Mouse (Mus musculus): ENCODE results near the gene Hkdc1. TPM values are rescaled to one million over a fixed set of nuclear protein-coding genes. Genes with fewer than 3 reads are reported as not detected.

The Hkdc1 gene
- polyA plus RNA-seq, 1 experiment from 2014 or later: 0.48 TPM

DNA sequence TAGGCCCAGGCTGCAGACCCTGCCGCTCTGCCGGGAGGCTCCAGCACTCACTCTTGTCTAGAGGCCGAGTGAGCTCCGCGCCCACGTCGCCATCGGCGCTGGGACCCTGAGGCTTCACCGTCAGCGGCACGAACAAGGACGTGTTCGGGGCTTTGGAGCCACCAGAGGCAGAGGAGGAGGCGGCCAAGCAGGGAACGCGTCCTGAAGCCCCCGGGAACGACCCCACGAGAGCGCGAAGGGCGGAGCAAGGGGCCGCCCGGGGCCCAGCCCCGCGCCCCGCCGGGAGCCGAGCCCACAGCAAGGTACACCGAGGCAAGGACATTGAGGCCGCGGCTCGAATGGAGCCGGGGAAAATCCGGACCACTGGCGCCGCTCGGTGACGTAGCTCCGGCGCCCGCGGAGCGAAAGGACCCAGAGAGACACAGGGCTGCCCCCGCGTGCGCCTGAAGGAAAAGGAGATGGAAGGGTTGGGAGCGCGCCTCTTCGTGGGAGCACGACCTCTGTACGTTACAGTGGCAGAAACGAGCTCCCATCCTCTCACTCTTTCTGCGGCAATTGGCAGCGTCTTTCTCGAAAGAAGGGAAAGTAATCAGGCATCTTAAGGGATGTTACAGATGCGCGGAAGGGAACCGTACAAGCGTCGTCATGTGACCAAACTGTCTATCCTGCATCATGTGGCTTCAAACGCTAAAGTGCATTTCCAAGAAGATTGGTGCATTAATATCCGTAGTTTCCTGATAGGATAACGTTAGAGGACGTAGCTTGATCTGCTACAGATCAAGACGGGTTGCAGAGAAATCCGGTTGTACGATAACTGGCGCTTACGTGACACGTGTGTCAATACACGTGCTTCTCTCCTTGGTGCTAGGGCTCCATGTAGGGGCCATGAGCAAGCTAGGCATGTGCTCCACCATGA, 27.3 kb upstream of the Hkdc1 start, which contains the start of the genes 4930507D05Rik and Supv3l1:
TSS of gene 4930507D05Rik (plus strand) at position 126 of the 916 bp plus-strand sequence.
TSS of gene Supv3l1 (minus strand) at position 375 of the 916 bp plus-strand sequence.
- Histone ChIP-seq H3K27me3 (ENCODE audit: insufficient read depth, low read length) (no peaks in the 10 kb centered on the region), H3K36me3 (replicated peaks; ENCODE audit: insufficient read depth, low read length) (peaks cover 29% of the 10 kb centered on the region), H3K4me1 (ENCODE audit: insufficient read depth) (peaks cover 14% of the 10 kb centered on the region), H3K9me3 (ENCODE audit: low read length) (no peaks in the 10 kb centered on the region), H3K27ac (ENCODE audit: low read depth) (peak within 1 kb of the TSS; percentile 85), H3K4me2 (ENCODE audit: low read depth, low read length) (peak within 1 kb of the TSS; percentile 81), H3K9ac (replicated peaks) (peak within 1 kb of the TSS; percentile 98), H3K4me3 (ENCODE audit: low read depth, low read length) (peak within 1 kb of the TSS; percentile 96)
- DNase-seq: peak; percentile 92
- ATAC-seq: peak; percentile 90
- WGBS (ENCODE audit: insufficient replicate concordance): under 1% methylated on average over 72 of the region's 73 CpGs
- TF ChIP-seq CTCF (IDR thresholded peaks at IDR 0.05; ENCODE audit: low read depth) (no peak), EP300 (IDR thresholded peaks at IDR 0.05; ENCODE audit: low read depth) (peak; percentile 78)

DNA sequence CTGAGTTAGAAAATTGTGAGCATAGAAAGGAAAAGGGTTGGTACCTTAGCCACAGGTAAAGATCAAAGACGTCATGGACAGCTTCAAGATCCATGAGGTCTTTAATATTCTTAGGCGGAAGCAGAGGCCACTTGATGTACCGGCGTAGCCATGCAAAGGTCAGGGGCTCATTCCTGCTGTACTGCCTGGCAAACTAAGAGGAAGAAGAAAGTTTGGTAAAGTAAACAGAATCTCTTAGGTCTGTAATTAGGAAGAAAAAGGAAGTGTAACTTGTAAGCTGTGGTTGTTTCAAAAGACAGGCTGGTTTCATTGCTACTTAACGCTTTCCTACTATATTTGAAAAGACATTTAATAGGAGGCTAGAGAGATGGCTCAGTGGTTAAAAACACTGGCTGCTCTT, 8.1 kb upstream of the Hkdc1 start:
- no peak overlapping the region for H3K4me3 ChIP-seq (ENCODE audit: low read depth, low read length)
- H3K9ac ChIP-seq (replicated peaks): no peak overlapping the region
- H3K27me3 ChIP-seq (ENCODE audit: insufficient read depth, low read length): no peaks in the 10 kb centered on the region
- 79% methylated on average over 5 of the region's 5 CpGs for WGBS (ENCODE audit: insufficient replicate concordance)
- no peaks in the 10 kb centered on the region for H3K4me1 ChIP-seq (ENCODE audit: insufficient read depth)
- peaks cover 62% of the 10 kb centered on the region for H3K36me3 ChIP-seq (replicated peaks; ENCODE audit: insufficient read depth, low read length)
- no peak for ATAC-seq
- H3K4me2 ChIP-seq (ENCODE audit: low read depth, low read length): no peak overlapping the region
- no peak for TF ChIP-seq CTCF (IDR thresholded peaks at IDR 0.05; ENCODE audit: low read depth)
- no peak for TF ChIP-seq EP300 (IDR thresholded peaks at IDR 0.05; ENCODE audit: low read depth)
- DNase-seq: no peak
- no peak overlapping the region for H3K27ac ChIP-seq (ENCODE audit: low read depth)
- H3K9me3 ChIP-seq (ENCODE audit: low read length): no peaks in the 10 kb centered on the region

DNA sequence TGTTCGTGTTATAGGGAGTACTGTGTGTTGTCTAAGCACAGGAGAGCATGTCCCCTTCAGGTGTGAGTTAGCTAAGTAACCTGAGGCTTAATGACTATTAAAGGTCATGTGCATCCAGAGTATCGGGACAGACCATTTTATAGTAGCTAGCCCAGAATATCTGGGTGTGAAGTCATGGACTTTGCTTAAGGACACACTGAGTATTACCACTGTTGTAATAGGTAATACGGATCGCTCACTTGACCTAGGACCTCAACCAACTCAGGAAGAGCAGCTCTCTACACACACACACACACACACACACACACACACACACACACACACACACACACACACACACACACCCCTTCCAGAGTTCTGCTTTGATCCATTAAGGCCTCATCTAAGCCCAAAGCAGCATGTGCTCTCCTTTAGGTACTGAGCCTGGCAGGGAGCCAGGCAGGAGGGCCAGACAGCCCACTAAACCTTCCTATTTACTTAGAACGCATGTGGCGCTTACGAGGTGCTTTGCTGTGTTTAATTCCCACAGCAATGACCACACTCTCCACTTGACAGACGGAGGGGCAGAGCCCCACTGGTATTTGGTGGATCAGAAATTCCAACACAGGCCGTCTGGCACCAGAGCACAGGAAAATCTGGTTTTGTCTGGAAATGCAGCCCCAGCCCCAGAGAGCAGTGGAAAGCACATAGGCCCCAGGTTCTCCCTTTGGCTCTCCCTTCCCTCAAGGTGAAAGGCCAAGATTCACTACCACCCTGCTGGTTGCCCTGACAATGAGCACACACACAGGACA, 3.0 kb upstream of the Hkdc1 start:
- TF ChIP-seq CTCF (IDR thresholded peaks at IDR 0.05; ENCODE audit: low read depth): no peak
- no peak for TF ChIP-seq EP300 (IDR thresholded peaks at IDR 0.05; ENCODE audit: low read depth)
- ATAC-seq (peak; percentile 79), DNase-seq (no peak)
- no peak overlapping the region for H3K4me3 ChIP-seq (ENCODE audit: low read depth, low read length)
- no peaks in the 10 kb centered on the region for H3K9me3 ChIP-seq (ENCODE audit: low read length)
- no peak overlapping the region for H3K4me2 ChIP-seq (ENCODE audit: low read depth, low read length)
- no peaks in the 10 kb centered on the region for H3K27me3 ChIP-seq (ENCODE audit: insufficient read depth, low read length)
- WGBS (ENCODE audit: insufficient replicate concordance): 48% methylated on average over 9 of the region's 9 CpGs
- peaks cover 7% of the 10 kb centered on the region; the same call in 1 of the 2 replicates for H3K4me1 ChIP-seq (ENCODE audit: insufficient read depth)
- H3K36me3 ChIP-seq (replicated peaks; ENCODE audit: insufficient read depth, low read length): peaks cover 23% of the 10 kb centered on the region
- H3K27ac ChIP-seq (ENCODE audit: low read depth): peak overlapping the region; percentile 29; the same call in 1 of the 2 replicates
- H3K9ac ChIP-seq (replicated peaks): no peak overlapping the region

DNA sequence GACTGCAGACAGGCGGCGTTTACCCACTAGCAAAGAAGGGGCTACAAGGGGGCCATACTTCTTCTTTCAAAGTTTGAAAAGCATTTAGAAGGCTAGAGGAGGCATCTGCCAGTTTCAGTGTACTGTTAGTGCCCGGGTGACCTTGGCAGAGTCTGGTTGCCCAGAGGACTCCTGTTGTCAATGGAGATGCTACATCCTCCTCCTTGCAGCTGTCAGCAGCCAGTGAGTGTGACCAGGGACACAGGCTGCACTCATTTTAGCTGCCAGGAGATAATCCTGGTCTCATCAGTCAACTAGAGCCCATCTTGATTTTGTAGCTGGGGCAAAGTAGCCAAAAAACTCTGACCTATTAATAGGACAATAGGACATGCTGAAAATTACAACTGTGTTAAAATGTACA, 1.2 kb downstream of the Hkdc1 start:
- H3K36me3 ChIP-seq (replicated peaks; ENCODE audit: insufficient read depth, low read length): no peaks in the 10 kb centered on the region

DNA sequence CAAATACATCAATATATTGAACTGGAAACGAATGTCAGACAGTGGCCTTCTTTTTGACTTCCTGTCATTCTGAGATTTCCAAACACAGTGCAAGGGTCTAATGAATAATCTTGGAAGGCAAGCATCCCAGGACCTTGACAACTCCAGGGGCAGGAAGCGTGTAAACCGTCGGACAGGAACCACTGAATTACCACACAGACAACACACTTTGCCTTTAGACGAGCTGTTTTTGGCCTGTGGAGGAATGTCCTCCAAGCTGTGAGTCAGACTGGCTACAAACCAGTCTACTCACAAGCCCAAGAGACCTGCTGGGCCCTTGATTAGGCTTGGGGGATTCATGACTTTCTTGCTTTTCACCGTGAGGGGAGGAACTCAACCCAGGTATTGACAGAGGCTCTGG, 1.9 kb downstream of the Hkdc1 start:
- H3K9me3 ChIP-seq (ENCODE audit: low read length): no peaks in the 10 kb centered on the region
- ATAC-seq: no peak
- H3K27me3 ChIP-seq (ENCODE audit: insufficient read depth, low read length): no peaks in the 10 kb centered on the region
- no peaks in the 10 kb centered on the region for H3K36me3 ChIP-seq (replicated peaks; ENCODE audit: insufficient read depth, low read length)
- no peak for TF ChIP-seq EP300 (IDR thresholded peaks at IDR 0.05; ENCODE audit: low read depth)
- TF ChIP-seq CTCF (IDR thresholded peaks at IDR 0.05; ENCODE audit: low read depth): no peak
- no peak overlapping the region for H3K9ac ChIP-seq (replicated peaks)
- 29% methylated on average over 6 of the region's 6 CpGs for WGBS (ENCODE audit: insufficient replicate concordance)
- no peak overlapping the region for H3K4me3 ChIP-seq (ENCODE audit: low read depth, low read length)
- H3K4me2 ChIP-seq (ENCODE audit: low read depth, low read length): no peak overlapping the region
- H3K4me1 ChIP-seq (ENCODE audit: insufficient read depth): peaks cover 7% of the 10 kb centered on the region; the same call in 1 of the 2 replicates
- no peak for DNase-seq
- H3K27ac ChIP-seq (ENCODE audit: low read depth): no peak overlapping the region

More for the DNA sequence above, 1.2 kb downstream of the Hkdc1 start:
- ATAC-seq (no peak), DNase-seq (no peak)
- TF ChIP-seq CTCF (IDR thresholded peaks at IDR 0.05; ENCODE audit: low read depth) (no peak), EP300 (IDR thresholded peaks at IDR 0.05; ENCODE audit: low read depth) (no peak)
- Histone ChIP-seq H3K4me1 (ENCODE audit: insufficient read depth) (peaks cover 7% of the 10 kb centered on the region; the same call in 1 of the 2 replicates), H3K9me3 (ENCODE audit: low read length) (no peaks in the 10 kb centered on the region), H3K4me2 (ENCODE audit: low read depth, low read length) (no peak overlapping the region), H3K27me3 (ENCODE audit: insufficient read depth, low read length) (no peaks in the 10 kb centered on the region), H3K27ac (ENCODE audit: low read depth) (no peak overlapping the region), H3K9ac (replicated peaks) (no peak overlapping the region), H3K4me3 (ENCODE audit: low read depth, low read length) (no peak overlapping the region)
- WGBS (ENCODE audit: insufficient replicate concordance): 60% methylated on average over 3 of the region's 3 CpGs

DNA sequence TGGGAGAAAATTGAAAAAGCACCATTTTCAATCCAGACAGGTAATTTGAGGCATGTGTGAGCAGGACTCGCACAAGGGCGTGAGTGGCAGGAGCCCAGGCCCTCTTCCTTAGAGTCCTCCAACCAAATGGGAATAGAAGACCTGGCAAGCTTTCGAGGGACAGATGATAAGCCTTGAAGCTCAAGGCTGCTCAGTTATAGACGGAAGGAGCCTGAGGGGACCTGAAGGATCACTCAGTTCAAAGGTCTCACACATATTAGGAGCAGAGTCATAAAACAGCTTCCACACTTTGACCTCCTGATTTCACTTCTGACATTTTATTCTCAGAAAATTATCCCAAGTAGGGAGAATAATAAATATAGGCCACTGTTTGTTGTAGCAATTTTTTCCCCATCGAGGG, 2.9 kb downstream of the Hkdc1 start:
- Histone ChIP-seq H3K9me3 (ENCODE audit: low read length) (no peaks in the 10 kb centered on the region), H3K4me3 (ENCODE audit: low read depth, low read length) (no peak overlapping the region), H3K27me3 (ENCODE audit: insufficient read depth, low read length) (no peaks in the 10 kb centered on the region), H3K4me1 (ENCODE audit: insufficient read depth) (peaks cover 5% of the 10 kb centered on the region; the same call in 1 of the 2 replicates), H3K36me3 (replicated peaks; ENCODE audit: insufficient read depth, low read length) (no peaks in the 10 kb centered on the region), H3K27ac (ENCODE audit: low read depth) (no peak overlapping the region), H3K4me2 (ENCODE audit: low read depth, low read length) (no peak overlapping the region), H3K9ac (replicated peaks) (no peak overlapping the region)
- no peak for DNase-seq
- TF ChIP-seq CTCF (IDR thresholded peaks at IDR 0.05; ENCODE audit: low read depth) (no peak), EP300 (IDR thresholded peaks at IDR 0.05; ENCODE audit: low read depth) (no peak)
- no peak for ATAC-seq
- 75% methylated on average over 5 of the region's 5 CpGs for WGBS (ENCODE audit: insufficient replicate concordance)
